Mouse (Mus musculus): ENCODE measurements around the gene Vgf.

- TF ChIP-seq CTCF (IDR thresholded peaks at IDR 0.05; ENCODE audit: extremely low read depth, insufficient read length, insufficient replicate concordance, low read depth, low read length) (no peak), POLR2A (IDR thresholded peaks at IDR 0.05; ENCODE audit: low read depth, low read length) (no peak)
Measured at GRCm38 (mm10) chr5:137030416-137030810, 4.2 kb downstream of the Vgf start.

Measured in small intestine, adult 2 months (tissue).